Mouse (Mus musculus): ENCODE data around the gene Pik3ip1.

Pik3ip1 gene

GRCm38 (mm10) chr11:3301075-3301474 is 29.1 kb upstream of the Pik3ip1 start:
- in situ Hi-C loops (cut with MboI; ENCODE audit: unreplicated experiment in 2 of 2) = no loop called here

DNA sequence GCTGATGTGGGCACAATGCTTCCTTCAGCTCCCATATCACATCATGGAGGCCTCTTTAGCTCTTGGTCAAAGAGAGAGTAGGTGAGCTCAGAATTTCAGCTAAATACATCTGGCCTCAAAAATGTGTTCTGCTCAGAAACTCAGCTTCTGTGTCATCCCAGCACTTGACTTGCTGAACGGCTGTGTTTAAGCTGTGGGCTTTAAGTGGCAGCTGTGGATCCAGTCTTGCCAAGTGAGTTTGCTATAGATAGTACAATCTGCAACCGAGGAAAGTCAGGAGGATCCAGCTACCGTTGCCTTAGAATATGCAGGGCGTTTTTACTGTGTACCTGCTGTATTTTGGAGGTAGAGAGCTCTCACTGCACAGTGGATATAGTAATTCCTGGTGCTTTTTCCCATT is 27.8 kb upstream of the Pik3ip1 start:
- in situ Hi-C loops (cut with MboI; ENCODE audit: unreplicated experiment in 2 of 2) = no loop called here

GRCm38 (mm10) chr11:3302792-3303191 is 27.4 kb upstream of the Pik3ip1 start:
- in situ Hi-C loops (cut with MboI; ENCODE audit: unreplicated experiment in 2 of 2) = no loop called here

DNA sequence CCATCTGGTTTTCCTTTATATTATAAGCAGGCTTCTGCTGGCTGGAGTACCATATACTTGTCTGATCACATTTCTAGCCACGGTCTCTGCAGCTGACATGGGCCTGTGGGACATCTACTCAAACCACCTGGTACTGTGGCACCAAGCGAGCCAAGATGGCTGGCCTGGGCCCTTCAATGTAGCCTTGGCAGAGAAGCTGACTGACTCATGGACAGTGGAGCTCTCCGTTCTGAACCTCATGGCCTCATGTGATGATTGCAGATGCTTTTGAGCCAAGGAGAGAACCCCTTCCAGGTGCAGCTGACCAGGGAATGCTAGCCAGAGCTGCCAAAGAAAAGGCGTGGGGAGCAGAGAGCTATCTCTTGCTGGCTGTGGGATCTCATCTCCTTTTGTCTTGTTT is 24.4 kb upstream of the Pik3ip1 start:
- in situ Hi-C loops (cut with MboI; ENCODE audit: unreplicated experiment in 2 of 2) = no loop called here

DNA sequence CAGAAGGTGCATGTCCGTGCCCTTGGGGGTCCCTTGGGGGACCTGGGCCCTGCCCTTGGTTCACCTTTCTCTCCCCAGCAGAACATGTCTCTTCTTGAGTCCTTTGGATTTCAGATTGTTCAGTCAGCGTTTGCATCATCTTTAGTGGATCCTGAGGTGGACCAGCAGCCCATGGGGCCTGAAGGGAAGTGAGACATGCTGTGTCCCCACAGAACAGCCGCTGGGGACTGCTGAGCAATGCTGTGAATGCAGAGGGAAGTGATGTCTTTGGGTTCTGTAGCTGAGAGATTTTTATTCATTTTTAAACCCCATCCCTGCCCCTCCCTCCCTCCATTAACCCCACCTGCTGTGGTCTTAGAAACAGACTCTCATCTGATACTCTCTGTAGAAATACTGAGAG is 22.3 kb upstream of the Pik3ip1 start:
- in situ Hi-C loops (cut with MboI; ENCODE audit: unreplicated experiment in 2 of 2) = no loop called here

- in situ Hi-C loops (cut with MboI; ENCODE audit: unreplicated experiment in 2 of 2) = no loop called here
These were observed 20.3 kb upstream of the Pik3ip1 start for GRCm38 (mm10) chr11:3309884-3310283.

DNA sequence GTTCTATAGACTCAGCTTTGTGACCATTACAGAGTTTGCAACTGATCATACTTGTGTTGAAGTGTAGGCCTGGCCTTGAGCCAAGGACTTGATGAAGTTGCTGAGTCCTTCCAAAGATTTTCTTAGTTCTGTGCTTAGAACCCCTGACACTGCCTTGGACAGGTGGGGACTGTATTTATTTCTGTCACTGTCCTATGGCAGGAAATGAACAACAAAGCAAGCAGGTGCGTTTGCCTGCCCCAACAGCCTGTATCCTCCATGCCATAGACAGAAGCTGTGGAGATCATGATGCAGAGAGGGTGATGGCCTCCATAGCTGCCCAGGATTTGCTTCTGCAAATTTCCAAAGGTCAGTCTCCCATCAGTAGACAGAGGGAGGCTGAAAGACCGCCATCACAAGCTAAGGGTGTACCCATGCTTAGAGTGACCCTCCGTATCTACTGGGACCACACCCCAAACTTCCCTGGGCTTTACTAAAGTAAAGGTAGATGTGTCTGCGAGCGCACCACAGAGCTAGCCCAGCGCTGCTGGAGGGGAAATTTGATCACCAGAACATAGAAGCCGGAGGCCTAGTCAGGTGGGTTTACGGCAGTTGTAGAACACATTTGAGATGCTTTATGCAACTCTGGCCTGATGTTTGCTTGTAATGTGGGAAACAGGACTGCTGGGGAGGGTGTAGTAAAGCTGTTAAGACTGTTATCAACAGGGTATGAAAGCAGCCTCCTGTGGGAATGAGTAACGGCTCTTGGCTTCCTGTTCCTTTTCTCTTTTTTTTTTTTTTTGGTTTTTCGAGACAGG is 19.2 kb upstream of the Pik3ip1 start:
- in situ Hi-C loops (cut with MboI; ENCODE audit: unreplicated experiment in 2 of 2) = no loop called here

DNA sequence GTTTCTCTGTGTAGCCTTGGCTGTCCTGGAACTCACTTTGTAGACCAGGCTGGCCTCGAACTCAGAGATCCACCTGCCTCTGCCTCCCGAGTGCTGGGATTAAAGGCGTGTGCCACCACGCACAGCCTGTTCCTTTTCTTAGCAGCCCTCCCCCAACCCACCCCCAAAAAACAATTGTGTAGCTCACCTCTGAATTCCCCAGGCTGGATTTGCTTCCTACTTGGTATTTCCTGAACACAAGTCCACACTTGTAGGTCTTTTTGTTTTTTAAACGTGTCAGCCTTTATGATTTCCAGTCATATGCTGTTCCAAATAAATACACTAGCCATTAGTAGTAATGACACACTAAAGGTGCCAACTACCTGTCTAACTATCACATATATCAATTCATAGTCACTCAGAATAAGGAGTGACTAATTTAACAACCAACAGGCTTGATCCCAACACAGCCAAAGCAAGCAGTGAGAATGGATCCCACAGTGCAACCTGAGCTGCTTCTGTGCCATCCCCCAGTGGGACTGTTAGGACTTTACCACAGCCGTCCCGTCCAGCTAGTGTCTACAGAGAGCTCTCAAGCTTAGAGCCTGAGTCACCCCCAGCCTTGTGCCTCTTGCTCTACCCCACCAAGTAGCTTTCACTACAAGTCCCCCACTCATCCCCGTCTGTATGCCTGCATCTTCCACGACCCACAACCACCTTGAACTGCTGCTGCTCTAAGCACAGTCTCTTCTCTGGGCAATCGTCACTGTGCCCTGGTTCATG is 18.4 kb upstream of the Pik3ip1 start:
- in situ Hi-C loops (cut with MboI; ENCODE audit: unreplicated experiment in 2 of 2) = no loop called here

DNA sequence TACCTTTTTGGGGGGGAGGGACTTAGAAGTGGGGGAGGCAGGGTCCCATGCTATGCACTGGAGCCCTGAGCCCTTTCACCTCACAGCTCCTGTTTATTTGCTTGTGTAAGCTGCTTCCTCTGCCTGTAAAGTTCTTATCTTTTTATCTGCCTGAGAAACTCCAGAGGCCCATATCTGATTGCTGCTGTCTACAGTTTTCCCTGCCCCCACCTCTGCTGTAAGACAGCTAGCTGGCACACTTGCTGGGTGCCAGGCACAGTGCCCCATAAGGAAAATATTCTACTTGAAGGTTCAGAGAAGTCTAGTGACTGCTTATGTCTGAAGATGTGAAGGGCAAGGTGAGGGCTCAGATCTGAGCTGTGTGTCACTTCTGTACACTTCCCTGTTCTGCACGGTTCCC is 16.9 kb upstream of the Pik3ip1 start:
- in situ Hi-C loops (cut with MboI; ENCODE audit: unreplicated experiment in 2 of 2) = no loop called here

GRCm38 (mm10) chr11:3314148-3314547 is 16.1 kb upstream of the Pik3ip1 start:
- in situ Hi-C loops (cut with MboI; ENCODE audit: unreplicated experiment in 2 of 2) = no loop called here

GRCm38 (mm10) chr11:3318286-3318685 is 11.9 kb upstream of the Pik3ip1 start:
- in situ Hi-C loops (cut with MboI; ENCODE audit: unreplicated experiment in 2 of 2) = no loop called here

DNA sequence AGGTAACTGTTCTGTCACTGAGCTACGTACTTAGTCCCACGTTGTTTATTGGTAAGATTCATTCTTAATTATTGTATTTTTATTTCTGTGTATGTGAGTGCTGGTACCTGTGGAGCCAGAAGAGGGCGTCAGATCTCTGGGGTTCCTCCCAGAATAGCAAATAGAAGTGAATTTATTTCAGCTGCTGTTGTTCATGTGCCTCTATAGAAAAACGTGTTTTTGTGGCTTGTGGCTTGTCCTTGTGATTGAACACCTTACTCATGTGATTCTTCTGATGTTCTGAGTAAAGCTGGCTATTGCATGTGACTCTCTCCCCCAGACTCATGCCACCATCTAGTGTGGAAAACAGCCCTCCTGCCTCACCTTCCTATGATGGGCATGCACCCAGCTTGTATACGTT is 1.9 kb upstream of the Pik3ip1 start:
- in situ Hi-C loops (cut with MboI; ENCODE audit: unreplicated experiment in 2 of 2) = no loop called here

- in situ Hi-C loops (cut with MboI; ENCODE audit: unreplicated experiment in 2 of 2) = no loop called here
These were observed 1.1 kb upstream of the Pik3ip1 start for GRCm38 (mm10) chr11:3328806-3329775.

DNA sequence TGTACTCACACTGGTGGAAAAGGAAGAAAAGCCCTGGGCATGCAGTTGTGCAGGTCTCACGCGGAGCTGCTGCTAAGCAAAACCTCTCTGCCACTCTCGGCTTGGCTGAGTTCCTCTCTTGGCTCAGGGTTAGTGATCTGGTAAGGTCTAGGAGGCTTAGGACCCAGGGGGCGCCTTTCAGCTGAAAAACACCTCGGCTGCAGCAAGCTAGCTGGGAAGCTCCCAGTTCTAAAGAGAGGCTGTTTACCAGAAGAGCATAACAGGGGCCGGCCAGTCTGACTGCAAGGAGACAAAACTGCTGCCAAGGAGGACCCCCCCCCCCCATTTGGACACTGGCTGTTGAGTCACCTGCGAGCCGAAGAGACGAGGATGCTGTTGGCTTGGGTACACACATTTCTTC is 365 bp downstream of the Pik3ip1 start:
- in situ Hi-C loops (cut with MboI; ENCODE audit: unreplicated experiment in 2 of 2) = loop anchor here (5.0 to 10.0 kb wide), 4 partner anchors 38 to 204 kb away; partner anchors contain the start of genes Eif4enif1 (in 1 of the 2) and Limk2 (in 1 of the 2)

GRCm38 (mm10) chr11:3330991-3331750 is 970 bp downstream of the Pik3ip1 start:
- in situ Hi-C loops (cut with MboI; ENCODE audit: unreplicated experiment in 2 of 2) = loop anchor here (5.0 to 10.0 kb wide), 4 partner anchors 39 to 204 kb away; partner anchors contain the start of genes Eif4enif1 (in 1 of the 2) and Limk2 (in 1 of the 2)

DNA sequence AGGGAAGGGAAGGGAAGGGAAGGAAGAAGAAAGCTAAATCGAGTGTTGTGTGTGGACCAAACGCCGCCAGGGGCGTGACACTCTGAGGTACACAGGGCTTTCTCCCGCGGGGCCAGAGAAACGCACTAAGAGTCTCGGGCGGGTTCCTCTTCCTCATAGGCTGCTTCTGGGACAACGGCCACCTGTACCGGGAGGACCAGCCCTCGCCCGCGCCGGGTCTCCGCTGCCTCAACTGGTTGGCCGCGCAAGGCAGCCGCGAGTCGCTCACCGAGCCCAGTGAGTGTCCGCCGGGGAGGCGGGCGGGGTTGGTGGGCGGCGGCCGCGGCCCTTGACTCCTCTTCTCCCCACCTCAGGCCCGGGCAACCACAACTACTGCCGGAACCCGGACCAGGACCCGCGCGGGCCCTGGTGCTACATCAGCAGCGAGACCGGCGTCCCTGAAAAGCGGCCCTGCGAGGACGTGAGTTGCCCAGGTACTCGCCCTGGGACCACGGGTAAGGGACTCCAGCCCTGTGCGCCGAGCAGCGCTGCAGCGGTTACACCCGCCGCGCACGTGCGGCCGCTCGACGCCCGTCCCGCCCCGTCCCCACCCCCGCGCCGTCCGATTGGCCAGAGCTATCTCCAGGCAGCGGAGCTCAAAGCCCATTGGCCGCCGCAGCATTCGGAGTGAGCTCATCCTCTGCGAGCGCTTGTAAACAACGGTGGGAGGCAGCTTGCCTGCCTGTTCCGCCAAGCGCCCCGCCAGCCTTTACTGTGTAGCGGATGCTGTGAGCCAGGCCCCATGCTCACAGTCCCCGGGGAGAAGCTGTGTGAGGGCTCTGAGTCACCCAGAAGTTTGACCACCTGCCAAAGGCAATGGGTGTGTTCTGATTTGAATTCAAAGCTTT is 1.8 kb downstream of the Pik3ip1 start:
- in situ Hi-C loops (cut with MboI; ENCODE audit: unreplicated experiment in 2 of 2) = loop anchor here (5.0 to 10.0 kb wide), 4 partner anchors 40 to 203 kb away; partner anchors contain the start of genes Eif4enif1 (in 1 of the 2) and Limk2 (in 1 of the 2)

GRCm38 (mm10) chr11:3333111-3333695 is 3.0 kb downstream of the Pik3ip1 start:
- in situ Hi-C loops (cut with MboI; ENCODE audit: unreplicated experiment in 2 of 2) = loop anchor here (5.0 to 10.0 kb wide), 4 partner anchors 41 to 202 kb away; partner anchors contain the start of genes Eif4enif1 (in 1 of the 2) and Limk2 (in 1 of the 2)

DNA sequence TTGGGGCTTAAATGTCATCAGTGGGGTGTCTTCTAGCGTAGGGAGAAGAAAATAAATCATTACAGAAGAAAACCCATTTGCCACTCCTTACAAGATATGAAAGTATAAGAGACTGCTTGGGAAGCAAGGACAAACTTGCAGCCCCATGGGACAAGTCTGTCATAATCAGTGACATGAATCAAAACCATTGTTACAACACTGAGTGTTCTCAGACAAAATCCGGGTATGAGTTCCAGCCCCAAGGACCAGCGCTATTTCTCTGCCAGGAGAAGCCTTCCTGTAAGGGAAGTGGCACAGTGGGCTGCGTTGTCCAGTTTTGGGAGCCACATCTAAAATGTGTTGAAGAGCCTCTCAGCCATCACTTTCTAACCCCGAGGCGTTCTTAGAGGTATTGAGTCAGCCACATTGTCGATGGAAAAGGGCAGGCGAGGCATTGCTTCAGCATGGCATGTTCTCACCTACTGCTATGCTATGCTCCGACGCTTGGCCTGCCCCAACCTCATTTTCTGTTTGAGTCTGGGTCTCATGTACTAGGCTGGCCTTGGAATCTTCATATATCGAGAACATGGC is 4.0 kb downstream of the Pik3ip1 start:
- in situ Hi-C loops (cut with MboI; ENCODE audit: unreplicated experiment in 2 of 2) = loop anchor here (5.0 to 10.0 kb wide), 4 partner anchors 42 to 201 kb away; partner anchors contain the start of genes Eif4enif1 (in 1 of the 2) and Limk2 (in 1 of the 2)
